Mouse (Mus musculus) heart, embryonic 14.5 days (tissue): ENCODE results near the gene Crabp2. TPM values are rescaled to one million over a fixed set of nuclear protein-coding genes. Genes with fewer than 3 reads are reported as not detected.

Experiments
- ATAC-seq: fragments of 200-750 bp; cut with Nextera tagmentation; 2 replicates; pipeline ENCODE4 v1.8.0; 2017; ENCODE audit warnings: low read depth, moderate TSS enrichment; ENCODE audit not compliant: insufficient number of reproducible peaks, insufficient read depth, low FRiP score
- H3K27ac ChIP-seq, 2 experiments: fragments of 200-500 bp in 1 of 2; fragments of 300-500 bp in 1 of 2; sonication (generic) in 1 of 2; replicated peaks in 1 of 2; 2 replicates each; pipeline ENCODE4 v1.5.1; 2012 to 2014; ENCODE audit warnings: low read depth in 2 of 2, low read length in 2 of 2, control low read depth in 1 of 2, mild to moderate bottlenecking in 1 of 2, mixed read lengths in 1 of 2; ENCODE audit not compliant: control insufficient read depth in 1 of 2, insufficient read depth in 1 of 2
- H3K27me3 ChIP-seq: fragments of 300-500 bp; sonication (generic); 2 replicates; pipeline ENCODE4 v1.6.1; 2014; ENCODE audit warnings: mild to moderate bottlenecking, low read length, control low read depth; ENCODE audit not compliant: control insufficient read depth, insufficient read depth
- H3K36me3 ChIP-seq: fragments of 300-500 bp; sonication (generic); 2 replicates; pipeline ENCODE4 v1.6.1; 2014; ENCODE audit warnings: mild to moderate bottlenecking, control low read depth, low read length, mixed read lengths; ENCODE audit not compliant: control insufficient read depth, insufficient read depth
- H3K4me1 ChIP-seq, 2 experiments: fragments of 200-500 bp in 1 of 2; fragments of 300-500 bp in 1 of 2; sonication (generic) in 1 of 2; 2 replicates each; pipeline ENCODE4 v1.6.1; 2012 to 2014; ENCODE audit warnings: low read length in 2 of 2, control low read depth in 1 of 2, mixed read lengths in 1 of 2; ENCODE audit not compliant: control insufficient read depth in 2 of 2, insufficient read depth in 2 of 2
- H3K4me2 ChIP-seq: fragments of 300-500 bp; sonication (generic); 2 replicates; pipeline ENCODE4 v1.6.1; 2014; ENCODE audit warnings: mild to moderate bottlenecking, low read length
- H3K4me3 ChIP-seq, 2 experiments: fragments of 200-500 bp in 1 of 2; fragments of 300-500 bp in 1 of 2; sonication (generic) in 1 of 2; 2 replicates each; pipeline ENCODE4 v1.5.1; 2012 to 2014; ENCODE audit warnings: low read length in 2 of 2, mild to moderate bottlenecking in 2 of 2, control low read depth in 1 of 2, low read depth in 1 of 2, moderate library complexity in 1 of 2; ENCODE audit not compliant: control insufficient read depth in 1 of 2, insufficient read depth in 1 of 2
- H3K9ac ChIP-seq: fragments of 300-500 bp; sonication (generic); 2 replicates; pipeline ENCODE4 v1.6.1; 2014; ENCODE audit warnings: mild to moderate bottlenecking, low read length
- H3K9me3 ChIP-seq: fragments of 300-500 bp; sonication (generic); 2 replicates; pipeline ENCODE4 v1.6.1; 2016; ENCODE audit warnings: low read length, control low read depth; ENCODE audit not compliant: control insufficient read depth
- WGBS: fragments of 180-500 bp; shearing (Covaris S2); extraction: QIAGEN DNeasy Blood & Tissue Kit; methylation state at CpG from one replicate; pipeline ENCODE4 v1.1.7; 2014; 5-methylcytosine and 5-hydroxymethylcytosine counted together
- polyA plus RNA-seq: library from polyadenylated mRNA; unstranded; fragments of >200 nt; fragmentation: Nextera tagmentation; extraction: Ambion mirVana; gene quantifications from 2 replicates; pipeline ENCODE4 v1.2.1, GENCODE M21; 2014

Gene Crabp2
- polyA plus RNA-seq, 1 experiment from 2014 or later = 2.4 TPM

DNA sequence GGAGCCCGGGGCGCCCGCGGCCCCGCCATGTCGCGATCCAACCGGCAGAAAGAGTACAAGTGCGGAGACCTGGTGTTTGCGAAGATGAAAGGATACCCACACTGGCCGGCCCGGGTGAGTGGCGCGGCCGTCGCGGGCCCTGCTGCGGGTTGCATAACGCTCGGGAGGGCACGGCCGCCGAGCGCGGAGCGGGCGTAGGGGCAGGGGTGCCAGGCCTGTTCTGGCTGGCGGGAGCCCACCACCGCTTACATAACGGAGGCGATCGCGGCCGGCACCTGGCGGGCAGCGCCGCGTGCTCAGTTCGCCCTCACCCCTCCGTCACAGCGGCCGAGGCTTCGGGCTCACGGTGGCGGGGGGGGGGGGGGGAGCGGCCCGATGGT, 41.9 kb upstream of the Crabp2 start:
- Histone ChIP-seq H3K36me3 (no peaks in the 10 kb centered on the region), H3K27ac (peak overlapping the region; percentile 91 to 97), H3K4me2 (peak overlapping the region; percentile 86), H3K9ac (peak overlapping the region; percentile 99), H3K4me1 (peaks cover 26 to 41% of the 10 kb centered on the region in 2 experiments), H3K4me3 (peak overlapping the region; percentile 89 to 100), H3K27me3 (no peaks in the 10 kb centered on the region), H3K9me3 (no peaks in the 10 kb centered on the region)
- WGBS = under 1% methylated on average over 40 of the region's 47 CpGs
- ATAC-seq = peak; percentile 19

DNA sequence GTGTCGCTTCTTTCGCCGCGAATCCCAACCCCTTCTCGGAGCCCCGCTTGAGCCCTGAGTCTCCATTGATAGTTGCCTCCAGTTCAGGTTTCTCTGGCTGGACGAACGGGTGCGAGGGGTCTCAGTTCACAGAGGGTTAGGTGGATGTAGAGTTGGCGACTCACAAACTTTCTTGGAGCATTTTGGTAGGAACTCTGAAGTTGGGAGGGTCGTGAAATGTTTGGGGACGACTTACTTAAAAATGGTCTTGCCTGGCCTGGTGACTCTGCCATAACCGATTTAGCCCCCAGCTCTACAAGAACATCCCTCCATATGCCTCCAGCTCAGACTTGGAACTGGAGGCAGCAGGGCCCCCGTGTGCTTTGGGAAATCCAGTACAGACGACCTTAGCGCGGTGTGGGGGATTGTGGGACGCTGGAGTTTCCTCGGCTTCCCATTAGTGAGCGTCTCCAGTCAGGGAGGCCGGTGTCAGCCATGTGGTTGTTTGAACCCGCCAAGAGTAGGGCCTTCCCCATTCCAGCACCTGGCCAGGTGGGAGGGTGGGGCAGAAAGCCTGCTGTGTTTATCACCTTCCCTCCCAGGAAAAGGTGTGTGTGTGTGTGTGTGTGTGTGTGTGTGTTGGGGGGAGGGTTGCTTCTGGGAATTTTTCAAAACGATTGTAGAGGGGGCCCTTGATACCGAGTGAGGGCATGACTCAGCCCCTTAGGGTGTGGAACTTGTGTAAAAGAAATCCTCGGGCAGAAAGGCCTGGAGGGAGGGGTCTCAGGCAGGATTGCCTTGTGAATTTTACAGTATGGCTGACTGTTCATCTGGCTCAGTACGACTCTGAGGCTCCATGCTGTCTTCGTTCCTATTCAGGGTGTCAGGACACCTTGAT, 41.2 kb upstream of the Crabp2 start:
- WGBS = 0% methylated on average over 27 of the region's 27 CpGs
- peak overlapping the region; percentile 99 for H3K9ac ChIP-seq
- H3K27me3 ChIP-seq = no peaks in the 10 kb centered on the region
- H3K4me1 ChIP-seq = peaks cover 26 to 41% of the 10 kb centered on the region in 2 experiments
- no peaks in the 10 kb centered on the region for H3K9me3 ChIP-seq
- H3K4me2 ChIP-seq = peak overlapping the region; percentile 86
- peak overlapping the region; percentile 91 to 97 for H3K27ac ChIP-seq
- ATAC-seq = no peak
- peak overlapping the region; percentile 89 to 100 for H3K4me3 ChIP-seq
- no peaks in the 10 kb centered on the region for H3K36me3 ChIP-seq

DNA sequence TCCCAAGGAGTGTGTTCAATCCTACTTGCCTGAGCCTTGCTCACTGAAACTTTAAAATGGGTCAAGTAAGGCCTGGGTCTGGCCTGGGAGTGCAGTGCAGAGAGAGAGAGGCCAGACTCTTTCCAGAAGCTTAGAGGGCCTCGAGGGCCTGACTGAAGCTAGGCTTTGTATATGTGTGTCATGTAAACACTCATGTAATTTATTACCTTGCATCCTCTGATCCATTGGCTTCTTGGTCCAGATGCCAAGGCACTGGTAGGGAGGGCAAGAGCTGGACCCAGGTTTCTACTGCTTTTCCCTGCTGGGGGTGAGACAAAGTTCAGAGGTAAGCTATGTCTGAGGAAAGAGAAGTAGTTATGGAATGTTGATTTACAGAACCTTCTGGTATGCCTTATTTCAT, 40.6 kb upstream of the Crabp2 start:
- H3K27ac ChIP-seq = peak overlapping the region; percentile 91 to 97
- H3K9me3 ChIP-seq = no peaks in the 10 kb centered on the region
- peak overlapping the region; percentile 99 for H3K9ac ChIP-seq
- peaks cover 26 to 41% of the 10 kb centered on the region in 2 experiments for H3K4me1 ChIP-seq
- 5% methylated on average over 1 of the region's 1 CpGs for WGBS
- no peaks in the 10 kb centered on the region for H3K36me3 ChIP-seq
- peak overlapping the region; percentile 89 to 100 for H3K4me3 ChIP-seq
- peak overlapping the region; percentile 86 for H3K4me2 ChIP-seq
- no peak for ATAC-seq
- H3K27me3 ChIP-seq = no peaks in the 10 kb centered on the region

DNA sequence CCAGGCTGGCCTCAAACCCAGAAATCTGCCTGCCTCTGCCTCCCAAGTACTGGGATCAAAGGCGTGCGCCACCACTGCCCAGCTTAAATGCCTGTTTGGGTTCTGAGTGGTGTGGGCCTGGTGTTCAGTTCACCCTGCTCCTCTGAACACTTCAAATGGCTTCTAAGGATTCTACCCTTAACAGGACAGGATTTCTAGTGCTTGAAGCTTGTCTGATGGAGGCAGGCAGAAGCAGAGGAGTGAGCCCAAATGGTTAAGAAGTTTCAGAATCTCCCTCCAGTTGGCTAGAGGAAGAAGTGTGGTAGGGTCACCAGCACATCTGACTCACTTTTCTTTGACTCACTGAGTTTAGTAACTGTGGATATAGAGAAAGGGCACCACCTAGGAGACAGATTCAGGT, 39.1 kb upstream of the Crabp2 start:
- Histone ChIP-seq H3K4me1 (peaks cover 26 to 41% of the 10 kb centered on the region in 2 experiments), H3K9ac (peak overlapping the region; percentile 68; the same call in 1 of the 2 replicates), H3K27ac (peak overlapping the region in 1 of 2 experiments; percentile 88; a peak in 3 of 4 replicates), H3K36me3 (peaks cover 14% of the 10 kb centered on the region), H3K4me3 (peak overlapping the region in 1 of 2 experiments; percentile 47; a peak in 1 of 4 replicates), H3K4me2 (peak overlapping the region; percentile 74), H3K9me3 (no peaks in the 10 kb centered on the region), H3K27me3 (no peaks in the 10 kb centered on the region)
- ATAC-seq = no peak
- 82% methylated on average over 2 of the region's 2 CpGs for WGBS

GRCm38 (mm10) chr3:87909874-87910273, 38.6 kb upstream of the Crabp2 start:
- H3K9ac ChIP-seq = peak overlapping the region; percentile 68
- H3K27ac ChIP-seq = peak overlapping the region; percentile 59 to 88
- H3K4me3 ChIP-seq = peak overlapping the region in 1 of 2 experiments; percentile 47; a peak in 2 of 4 replicates
- ATAC-seq = no peak
- H3K36me3 ChIP-seq = peaks cover 19% of the 10 kb centered on the region
- peaks cover 26 to 41% of the 10 kb centered on the region in 2 experiments for H3K4me1 ChIP-seq
- H3K4me2 ChIP-seq = peak overlapping the region; percentile 74
- 13% methylated on average over 4 of the region's 4 CpGs for WGBS
- no peaks in the 10 kb centered on the region for H3K27me3 ChIP-seq
- H3K9me3 ChIP-seq = no peaks in the 10 kb centered on the region

GRCm38 (mm10) chr3:87910573-87911141, 37.8 kb upstream of the Crabp2 start:
- Histone ChIP-seq H3K4me3 (peak overlapping the region; percentile 46 to 47), H3K4me2 (peak overlapping the region; percentile 74), H3K36me3 (peaks cover 27% of the 10 kb centered on the region), H3K9me3 (no peaks in the 10 kb centered on the region), H3K9ac (peak overlapping the region; percentile 68), H3K27me3 (no peaks in the 10 kb centered on the region), H3K27ac (peak overlapping the region; percentile 78 to 88), H3K4me1 (peaks cover 26 to 41% of the 10 kb centered on the region in 2 experiments)
- 6% methylated on average over 12 of the region's 12 CpGs for WGBS
- 0 out of 2 replicates have a peak, but pooled peaks have one; percentile 12 for ATAC-seq

GRCm38 (mm10) chr3:87913491-87913890, 35.0 kb upstream of the Crabp2 start:
- peaks cover 47% of the 10 kb centered on the region for H3K36me3 ChIP-seq

More at GRCm38 (mm10) chr3:87913491-87913890, 35.0 kb upstream of the Crabp2 start:
- WGBS = 75% methylated on average over 7 of the region's 7 CpGs
- H3K9ac ChIP-seq = no peak overlapping the region
- no peak overlapping the region for H3K27ac ChIP-seq
- no peak overlapping the region for H3K4me3 ChIP-seq
- H3K4me2 ChIP-seq = no peak overlapping the region
- peaks cover 18 to 30% of the 10 kb centered on the region in 2 experiments for H3K4me1 ChIP-seq
- ATAC-seq = no peak
- H3K27me3 ChIP-seq = no peaks in the 10 kb centered on the region
- H3K9me3 ChIP-seq = no peaks in the 10 kb centered on the region
